Mouse (Mus musculus) forebrain, embryonic 14.5 days (tissue): ENCODE results near the gene Tma16. TPM values are rescaled to one million over a fixed set of nuclear protein-coding genes. Genes with fewer than 3 reads are reported as not detected.

Experiments used
- ATAC-seq: fragments of 200-750 bp; cut with Nextera tagmentation; 2 replicates; pipeline ENCODE4 v1.8.0; 2017; ENCODE audit warnings: mild to moderate bottlenecking, moderate library complexity
- DNase-seq: peaks from one replicate; pipeline ENCODE4 v3.0.0-alpha.2; 2015; ENCODE audit warnings: low spot score
- H3K27ac ChIP-seq: fragments of 300-500 bp; sonication (generic); 2 replicates; pipeline ENCODE4 v1.5.1; 2014; ENCODE audit warnings: low read depth, mild to moderate bottlenecking, control low read depth, low read length, moderate library complexity
- H3K27me3 ChIP-seq: fragments of 300-500 bp; sonication (generic); replicated peaks from 2 replicates; pipeline ENCODE4 v1.6.1; 2014; ENCODE audit warnings: low read length, control low read depth, mixed read lengths; ENCODE audit not compliant: control insufficient read depth, insufficient read depth
- H3K36me3 ChIP-seq: fragments of 300-500 bp; sonication (generic); 2 replicates; pipeline ENCODE4 v1.6.1; 2014; ENCODE audit warnings: low read length, control low read depth; ENCODE audit not compliant: control insufficient read depth, insufficient read depth
- H3K4me1 ChIP-seq: fragments of 300-500 bp; sonication (generic); 2 replicates; pipeline ENCODE4 v1.6.1; 2014; ENCODE audit warnings: antibody characterized with exemption, low read length, control low read depth; ENCODE audit not compliant: control insufficient read depth, insufficient read depth
- H3K4me2 ChIP-seq: fragments of 300-500 bp; sonication (generic); 2 replicates; pipeline ENCODE4 v1.6.1; 2014; ENCODE audit warnings: mild to moderate bottlenecking, control low read depth, low read length
- H3K4me3 ChIP-seq: fragments of 300-500 bp; sonication (generic); 2 replicates; pipeline ENCODE4 v1.5.1; 2014; ENCODE audit warnings: low read depth, low read length, control low read depth
- H3K9ac ChIP-seq: fragments of 300-500 bp; sonication (generic); 2 replicates; pipeline ENCODE4 v1.6.1; 2014; ENCODE audit warnings: mild to moderate bottlenecking, low read length, control low read depth, moderate library complexity
- H3K9me3 ChIP-seq: fragments of 300-500 bp; sonication (generic); replicated peaks from 2 replicates; pipeline ENCODE4 v1.6.1; 2016; ENCODE audit warnings: low read length, control low read depth, mixed read lengths; ENCODE audit not compliant: control insufficient read depth
- WGBS: fragments of 180-500 bp; shearing (Covaris S2); extraction: QIAGEN DNeasy Blood & Tissue Kit; methylation state at CpG from one replicate; pipeline ENCODE4 v1.1.7; 2014; 5-methylcytosine and 5-hydroxymethylcytosine counted together
- polyA plus RNA-seq: library from polyadenylated mRNA; unstranded; fragments of >200 nt; fragmentation: Nextera tagmentation; extraction: Ambion mirVana; gene quantifications from 2 replicates; pipeline ENCODE4 v1.2.1, GENCODE M21; 2014

Gene Tma16
- polyA plus RNA-seq: 7.6 and 10.0 TPM in 2 replicates

DNA sequence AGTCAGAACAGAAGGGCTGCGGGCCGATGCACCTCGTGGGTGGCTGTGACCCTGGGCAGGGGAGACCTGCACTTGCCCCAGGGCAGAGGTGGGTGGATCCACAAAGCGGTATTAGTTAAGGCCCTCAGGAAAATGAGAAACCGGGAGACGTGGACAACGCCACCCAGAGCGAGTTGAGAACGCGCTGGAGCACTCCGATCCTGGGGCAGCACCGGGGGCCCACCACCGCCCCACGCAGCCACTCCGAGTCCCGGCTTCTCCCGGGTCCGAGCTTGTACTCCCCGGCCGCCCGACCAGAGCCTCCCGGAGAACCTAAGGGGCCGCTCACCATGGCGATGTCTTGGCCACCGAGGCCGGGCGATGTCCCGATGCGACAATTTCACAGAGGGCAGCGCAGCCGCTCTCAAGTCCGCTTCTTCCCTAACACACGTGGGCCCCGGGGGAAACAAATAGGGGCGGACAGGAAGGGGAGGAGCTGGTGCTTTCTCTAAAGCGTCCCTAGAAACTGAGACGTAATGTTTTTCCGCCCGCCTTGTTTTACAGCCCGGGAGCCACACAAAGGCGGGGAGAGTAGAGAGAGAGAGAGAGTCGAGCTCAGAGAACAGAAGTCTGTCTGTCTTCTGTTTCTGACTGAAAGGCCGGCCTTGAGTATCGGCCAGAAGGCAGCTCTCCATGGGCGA, at the start of gene Tma16:
Gene Tma16 (minus strand): TSS at position 447 of the 680 bp plus-strand sequence.
- 0 out of 2 replicates have a peak within 1 kb of the TSS, but pooled peaks have one; percentile 44 for H3K27ac ChIP-seq
- no peaks in the 10 kb centered on the region for H3K27me3 ChIP-seq
- DNase-seq (peak; percentile 90), ATAC-seq (peak; percentile 97)
- no peaks in the 10 kb centered on the region for H3K9me3 ChIP-seq
- peaks cover 18% of the 10 kb centered on the region for H3K36me3 ChIP-seq
- H3K4me1 ChIP-seq: 0 out of 2 replicates have a peak, but pooled peaks cover 2% of the 10 kb centered on the region
- peak within 1 kb of the TSS; percentile 76 for H3K9ac ChIP-seq
- WGBS: under 1% methylated on average over 43 of the region's 45 CpGs
- H3K4me3 ChIP-seq: peak within 1 kb of the TSS; percentile 68
- peak within 1 kb of the TSS; percentile 69 for H3K4me2 ChIP-seq

DNA sequence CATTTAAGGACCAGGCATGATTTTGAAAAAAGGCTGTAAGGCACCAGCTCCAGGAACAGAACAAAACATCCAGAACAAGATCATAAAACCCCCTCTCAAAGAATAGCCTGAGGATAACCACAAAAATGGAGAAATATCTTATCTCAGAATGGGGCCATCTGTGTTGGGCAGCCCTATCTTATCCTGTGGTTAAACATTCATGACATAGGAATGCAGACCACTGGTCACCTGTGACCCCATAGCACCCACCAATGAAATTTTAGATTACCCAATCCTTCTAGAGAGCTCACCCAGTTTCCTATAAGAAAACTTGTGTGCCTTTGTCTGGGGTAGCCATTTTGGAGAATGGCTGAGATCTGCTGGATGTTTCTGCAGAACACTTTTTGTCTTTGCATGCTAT, 34.2 kb upstream of the Tma16 start:
- H3K36me3 ChIP-seq: no peaks in the 10 kb centered on the region
- H3K27ac ChIP-seq: no peak overlapping the region
- no peaks in the 10 kb centered on the region for H3K27me3 ChIP-seq
- no peak for DNase-seq
- H3K4me2 ChIP-seq: no peak overlapping the region
- H3K4me3 ChIP-seq: no peak overlapping the region
- ATAC-seq: no peak
- H3K4me1 ChIP-seq: no peaks in the 10 kb centered on the region
- no peaks in the 10 kb centered on the region for H3K9me3 ChIP-seq
- no peak overlapping the region for H3K9ac ChIP-seq

DNA sequence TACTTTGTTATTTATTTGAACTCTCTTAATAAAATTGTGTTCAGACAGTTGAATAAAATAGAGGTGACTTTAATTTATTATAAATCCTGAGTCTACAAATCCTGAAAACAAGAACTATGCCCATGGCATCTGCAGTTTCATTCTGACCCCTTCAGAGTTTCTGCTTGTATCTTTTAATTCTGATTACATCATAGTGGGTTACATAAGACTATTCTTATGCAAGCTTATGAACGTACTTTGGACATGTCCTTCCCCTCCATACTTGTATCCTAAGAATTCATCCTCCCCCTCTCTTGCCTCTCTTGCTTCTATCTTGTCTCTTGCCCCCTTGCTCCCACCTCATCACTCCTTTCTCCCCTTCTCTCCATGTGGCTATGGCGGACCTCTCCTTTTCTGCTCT, 32.8 kb upstream of the Tma16 start:
- Histone ChIP-seq H3K27me3 (no peaks in the 10 kb centered on the region), H3K4me1 (no peaks in the 10 kb centered on the region), H3K27ac (no peak overlapping the region), H3K36me3 (no peaks in the 10 kb centered on the region), H3K9me3 (no peaks in the 10 kb centered on the region), H3K4me3 (no peak overlapping the region), H3K9ac (no peak overlapping the region), H3K4me2 (no peak overlapping the region)
- WGBS: 83% methylated on average over 2 of the region's 2 CpGs
- ATAC-seq: no peak
- no peak for DNase-seq

DNA sequence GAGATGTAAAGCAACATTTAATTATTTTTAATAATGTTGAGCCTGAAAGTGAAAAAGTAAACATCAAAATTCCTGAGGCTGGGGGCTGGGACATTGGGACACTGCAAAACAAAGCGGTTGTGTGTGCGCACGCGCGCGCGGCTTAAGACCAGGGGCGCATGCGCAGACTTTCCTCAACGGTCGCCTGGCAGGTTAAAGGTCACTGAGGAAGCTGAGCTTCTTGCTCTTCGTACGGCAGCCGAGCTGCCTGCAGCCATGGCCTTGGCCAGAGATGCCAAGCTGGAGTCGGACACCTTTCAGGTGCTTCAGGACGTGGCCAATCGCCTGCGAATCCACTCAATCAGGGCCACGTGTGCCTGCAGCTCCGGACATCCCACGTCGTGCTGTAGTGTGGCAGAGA, 25.2 kb upstream of the Tma16 start, which contains the start of gene Tktl2:
Gene Tktl2 (plus strand): TSS at position 220 of the 400 bp plus-strand sequence.
- Histone ChIP-seq H3K9ac (no peak within 1 kb of the TSS), H3K27me3 (no peaks in the 10 kb centered on the region), H3K4me3 (no peak within 1 kb of the TSS), H3K27ac (no peak within 1 kb of the TSS), H3K4me1 (no peaks in the 10 kb centered on the region), H3K4me2 (no peak within 1 kb of the TSS), H3K36me3 (no peaks in the 10 kb centered on the region), H3K9me3 (no peaks in the 10 kb centered on the region)
- no peak for DNase-seq
- WGBS: 95% methylated on average over 22 of the region's 22 CpGs
- no peak for ATAC-seq

GRCm38 (mm10) chr8:66503381-66503780, 17.1 kb upstream of the Tma16 start:
- Histone ChIP-seq H3K36me3 (no peaks in the 10 kb centered on the region), H3K4me1 (no peaks in the 10 kb centered on the region), H3K9ac (no peak overlapping the region), H3K27me3 (no peaks in the 10 kb centered on the region), H3K4me2 (no peak overlapping the region), H3K9me3 (no peaks in the 10 kb centered on the region), H3K27ac (no peak overlapping the region), H3K4me3 (no peak overlapping the region)
- DNase-seq (no peak), ATAC-seq (no peak)
- WGBS: 81% methylated on average over 2 of the region's 2 CpGs

- Histone ChIP-seq H3K36me3 (no peaks in the 10 kb centered on the region), H3K27me3 (no peaks in the 10 kb centered on the region), H3K4me3 (no peak overlapping the region), H3K4me2 (no peak overlapping the region), H3K27ac (no peak overlapping the region), H3K9ac (no peak overlapping the region), H3K4me1 (no peaks in the 10 kb centered on the region), H3K9me3 (no peaks in the 10 kb centered on the region)
- peak; percentile 84 for DNase-seq
- ATAC-seq: peak; percentile 57; the same call in 1 of the 2 replicates
- WGBS: 40% methylated on average over 4 of the region's 4 CpGs
Observed at GRCm38 (mm10) chr8:66496998-66497577, 10.8 kb upstream of the Tma16 start.

DNA sequence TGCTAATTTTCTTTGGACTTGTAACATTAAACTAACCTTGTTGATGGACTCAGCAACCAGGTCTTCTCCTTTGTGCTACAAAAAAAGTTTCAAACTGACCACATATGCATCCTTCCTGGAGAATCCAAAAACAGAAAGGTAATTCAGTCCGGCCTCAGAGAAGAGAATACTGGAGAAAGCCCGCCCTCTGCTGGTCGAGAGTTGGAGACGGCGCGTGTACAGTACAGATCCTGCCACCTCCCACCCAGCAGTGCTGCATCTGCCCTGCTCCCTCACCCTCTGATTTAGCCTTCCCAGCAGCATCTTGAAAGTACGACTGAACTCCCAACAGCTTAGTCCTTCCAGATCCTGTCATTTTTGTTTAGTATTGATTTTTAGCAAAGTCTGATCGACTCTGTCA, 9.4 kb upstream of the Tma16 start:
- no peak overlapping the region for H3K9ac ChIP-seq
- ATAC-seq (peak; percentile 90), DNase-seq (peak; percentile 75)
- H3K27me3 ChIP-seq: no peaks in the 10 kb centered on the region
- WGBS: 7% methylated on average over 8 of the region's 8 CpGs
- no peaks in the 10 kb centered on the region for H3K4me1 ChIP-seq
- no peaks in the 10 kb centered on the region for H3K9me3 ChIP-seq
- no peak overlapping the region for H3K4me3 ChIP-seq
- no peaks in the 10 kb centered on the region for H3K36me3 ChIP-seq
- H3K27ac ChIP-seq: no peak overlapping the region
- H3K4me2 ChIP-seq: no peak overlapping the region

- DNase-seq (no peak), ATAC-seq (no peak)
- Histone ChIP-seq H3K27ac (no peak overlapping the region), H3K4me3 (no peak overlapping the region), H3K36me3 (no peaks in the 10 kb centered on the region), H3K4me1 (no peaks in the 10 kb centered on the region), H3K4me2 (no peak overlapping the region), H3K27me3 (no peaks in the 10 kb centered on the region), H3K9ac (no peak overlapping the region), H3K9me3 (no peaks in the 10 kb centered on the region)
- 83% methylated on average over 2 of the region's 2 CpGs for WGBS
Observed at GRCm38 (mm10) chr8:66494496-66494895, 8.2 kb upstream of the Tma16 start.

DNA sequence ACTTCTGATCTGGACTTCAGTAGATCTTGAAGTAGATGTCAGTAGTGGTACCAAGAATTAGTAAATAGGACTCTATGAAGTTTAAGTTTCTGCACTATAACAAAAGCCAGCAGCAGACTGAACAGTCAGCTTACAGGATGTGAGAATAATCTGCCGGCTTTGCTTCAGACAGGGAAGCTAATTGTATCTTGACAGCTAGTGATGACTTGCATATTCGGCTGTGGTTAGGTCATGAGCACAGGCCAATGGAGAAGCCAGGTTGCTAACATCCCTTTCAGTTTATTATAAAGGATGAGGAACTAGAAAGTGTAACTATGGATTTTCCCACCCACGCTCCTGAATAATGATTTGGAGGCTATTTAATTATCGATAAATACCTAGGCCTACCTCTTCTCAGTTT, 4.3 kb upstream of the Tma16 start:
- Histone ChIP-seq H3K36me3 (no peaks in the 10 kb centered on the region), H3K27me3 (no peaks in the 10 kb centered on the region), H3K4me1 (no peaks in the 10 kb centered on the region), H3K9me3 (no peaks in the 10 kb centered on the region), H3K4me2 (no peak overlapping the region), H3K27ac (no peak overlapping the region), H3K9ac (no peak overlapping the region), H3K4me3 (no peak overlapping the region)
- WGBS: 88% methylated on average over 4 of the region's 4 CpGs
- ATAC-seq (no peak), DNase-seq (no peak)
